Mouse (Mus musculus) spleen, postnatal 10 days (tissue): Measurements from ENCODE around the gene Foxp3.
A peak's percentile ranks its signal among the peaks of the same experiment; 100 is the strongest.

ENCODE experiments used
- DNase-seq, 2 experiments: peaks; one replicate each; pipeline ENCODE4 v3.0.0; 2021 to 2022; ENCODE audit warnings: low spot score in 2 of 2

Gene Foxp3

GRCm38 (mm10) chrX:7573176-7574086 is at the start of gene Foxp3:
Gene Foxp3, plus strand, starts transcription at chrX:7573644.
- DNase-seq: peak; percentile 24 to 72

DNA sequence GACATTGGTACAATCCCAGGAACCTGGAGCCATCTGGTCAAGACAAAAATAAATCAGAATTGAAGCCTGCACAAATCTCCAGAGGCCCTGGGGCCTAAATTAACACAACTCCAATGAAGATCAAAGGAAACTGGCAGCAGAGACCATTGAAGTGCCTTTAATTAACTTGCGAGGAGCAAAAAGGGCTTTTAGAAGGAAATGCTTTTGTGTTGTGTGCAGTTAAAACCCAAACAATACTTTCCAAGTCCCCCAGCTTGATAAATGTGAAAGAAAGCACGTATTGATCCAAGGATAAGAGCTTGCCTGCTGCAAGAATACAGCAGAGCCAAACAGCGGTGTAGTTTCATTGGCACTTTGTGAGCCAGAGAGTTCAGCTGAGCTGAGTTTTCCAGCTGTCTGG is 48.5 kb upstream of the Foxp3 start:
- no peak for DNase-seq

- no peak for DNase-seq
Observed at GRCm38 (mm10) chrX:7553474-7553873, 20.0 kb upstream of the Foxp3 start.

DNA sequence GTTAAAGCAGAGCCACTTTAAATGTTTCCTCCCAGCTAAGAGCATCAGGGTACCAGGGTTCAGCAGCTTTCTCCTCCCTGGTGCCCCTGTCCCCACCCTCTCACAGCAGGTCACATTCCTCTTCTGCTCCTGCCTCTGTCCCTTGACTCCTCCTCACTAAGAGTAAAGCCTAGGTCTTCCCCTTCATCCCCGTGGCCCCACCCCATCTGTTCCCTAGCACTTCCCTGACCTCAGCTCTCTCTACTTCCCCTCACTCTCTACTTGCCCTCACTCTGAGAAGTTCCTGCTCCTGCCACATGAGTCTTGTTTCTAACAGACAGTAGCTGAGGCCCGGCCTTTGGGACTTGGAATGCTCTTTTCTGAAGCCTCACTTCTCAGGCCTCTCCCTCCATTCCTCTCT is 10.4 kb upstream of the Foxp3 start:
- no peak for DNase-seq

- no peak for DNase-seq
Observed at GRCm38 (mm10) chrX:7566352-7566751, 7.1 kb upstream of the Foxp3 start.

- DNase-seq: no peak
Observed at GRCm38 (mm10) chrX:7567491-7567890, 6.0 kb upstream of the Foxp3 start.

GRCm38 (mm10) chrX:7570481-7571175 is 2.8 kb upstream of the Foxp3 start:
- DNase-seq: no peak

DNA sequence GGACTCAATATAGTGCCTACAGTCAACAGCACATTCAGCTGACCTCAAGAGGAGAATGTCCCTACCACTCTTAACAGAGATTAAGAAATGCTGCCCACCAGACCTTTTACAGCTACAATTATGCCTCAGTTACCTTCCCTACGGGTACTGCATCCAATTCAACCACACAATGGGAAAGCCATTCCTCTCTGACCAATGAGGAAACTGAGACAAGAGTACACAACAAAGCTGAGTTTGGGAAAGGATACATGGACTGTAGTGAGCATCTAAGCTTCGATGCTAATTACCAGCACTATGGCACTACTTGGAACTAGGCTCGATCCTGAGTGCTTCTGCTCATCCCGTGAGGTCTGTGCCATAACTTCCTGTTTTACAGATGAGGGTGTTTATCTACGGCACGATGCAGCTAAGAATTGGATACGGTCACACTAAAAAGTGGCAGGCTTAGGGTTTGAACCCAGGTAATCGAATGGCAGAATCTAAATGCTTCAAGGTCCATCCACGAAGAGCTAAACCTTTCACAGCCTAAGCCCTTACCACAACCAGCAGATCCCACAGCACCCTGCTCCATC is 1.8 kb upstream of the Foxp3 start:
- no peak for DNase-seq

GRCm38 (mm10) chrX:7572466-7572865 is 978 bp upstream of the Foxp3 start:
- no peak for DNase-seq

- DNase-seq: peak; percentile 78 to 95
Observed at GRCm38 (mm10) chrX:7574087-7574884, 842 bp downstream of the Foxp3 start, which contains the start of gene Ppp1r3f. Gene Ppp1r3f, minus strand, starts transcription at chrX:7574283.

- DNase-seq: no peak
Observed at GRCm38 (mm10) chrX:7574885-7575231, 1.4 kb downstream of the Foxp3 start.

DNA sequence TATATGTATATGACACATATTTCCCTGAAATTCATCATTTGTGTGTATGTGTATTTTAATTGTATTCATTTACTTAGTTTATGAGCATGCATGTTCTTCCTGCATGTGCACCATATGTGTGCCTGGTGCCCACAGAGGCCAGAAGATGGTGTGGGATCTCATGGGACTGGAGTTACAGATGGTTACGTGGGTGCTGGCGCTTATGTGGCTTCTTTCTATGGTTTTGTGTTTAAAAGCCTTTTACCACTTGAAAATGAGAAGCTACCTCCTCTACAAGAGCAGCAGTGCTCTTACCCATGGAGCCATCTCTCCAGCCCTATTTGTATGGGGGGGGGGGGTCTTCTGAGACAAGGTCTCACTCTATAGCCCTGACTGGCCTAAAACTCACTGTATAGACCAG is 7.7 kb downstream of the Foxp3 start:
- DNase-seq: no peak

DNA sequence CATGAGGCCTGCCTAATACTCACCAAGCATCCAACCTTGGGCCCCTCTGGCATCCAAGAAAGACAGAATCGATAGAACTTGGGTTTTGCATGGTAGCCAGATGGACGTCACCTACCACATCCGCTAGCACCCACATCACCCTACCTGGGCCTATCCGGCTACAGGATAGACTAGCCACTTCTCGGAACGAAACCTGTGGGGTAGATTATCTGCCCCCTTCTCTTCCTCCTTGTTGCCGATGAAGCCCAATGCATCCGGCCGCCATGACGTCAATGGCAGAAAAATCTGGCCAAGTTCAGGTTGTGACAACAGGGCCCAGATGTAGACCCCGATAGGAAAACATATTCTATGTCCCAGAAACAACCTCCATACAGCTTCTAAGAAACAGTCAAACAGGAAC is 10.4 kb downstream of the Foxp3 start:
- DNase-seq: no peak

DNA sequence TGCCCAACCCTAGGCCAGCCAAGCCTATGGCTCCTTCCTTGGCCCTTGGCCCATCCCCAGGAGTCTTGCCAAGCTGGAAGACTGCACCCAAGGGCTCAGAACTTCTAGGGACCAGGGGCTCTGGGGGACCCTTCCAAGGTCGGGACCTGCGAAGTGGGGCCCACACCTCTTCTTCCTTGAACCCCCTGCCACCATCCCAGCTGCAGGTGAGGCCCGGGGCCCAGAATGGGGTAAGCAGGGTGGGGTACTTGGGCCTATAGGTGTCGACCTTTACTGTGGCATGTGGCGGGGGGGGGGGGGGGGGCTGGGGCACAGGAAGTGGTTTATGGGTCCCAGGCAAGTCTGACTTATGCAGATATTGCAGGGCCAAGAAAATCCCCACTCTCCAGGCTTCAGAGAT is 12.9 kb downstream of the Foxp3 start:
- no peak for DNase-seq

- no peak for DNase-seq
Observed at GRCm38 (mm10) chrX:7595371-7595770, 21.9 kb downstream of the Foxp3 start.

DNA sequence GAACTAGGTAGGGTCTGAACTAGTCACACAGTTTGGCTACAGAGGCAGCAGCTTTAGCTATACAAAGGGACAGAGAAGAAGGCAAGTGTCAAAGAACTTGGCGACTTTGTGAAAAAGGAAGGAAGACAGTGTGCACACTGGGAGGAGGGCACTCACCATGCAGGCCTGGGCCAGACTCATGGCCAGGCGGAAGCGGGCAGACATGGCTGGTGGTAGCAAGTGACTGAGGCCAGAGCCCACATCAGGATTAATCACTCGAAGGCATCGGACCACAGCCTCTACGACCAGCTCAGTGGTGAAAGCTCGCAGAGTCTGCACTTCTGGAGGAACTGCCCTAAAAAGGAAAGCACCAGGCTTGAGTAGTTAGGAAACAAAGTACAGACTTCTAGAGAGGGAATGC is 30.6 kb downstream of the Foxp3 start:
- DNase-seq: no peak

GRCm38 (mm10) chrX:7604879-7605574 is 31.6 kb downstream of the Foxp3 start, which contains the start of gene Ccdc22:
Gene Ccdc22, minus strand, starts transcription at chrX:7605517.
- DNase-seq: peak; percentile 56 to 88

- no peak for DNase-seq
Observed at GRCm38 (mm10) chrX:7605575-7605941, 32.1 kb downstream of the Foxp3 start.

DNA sequence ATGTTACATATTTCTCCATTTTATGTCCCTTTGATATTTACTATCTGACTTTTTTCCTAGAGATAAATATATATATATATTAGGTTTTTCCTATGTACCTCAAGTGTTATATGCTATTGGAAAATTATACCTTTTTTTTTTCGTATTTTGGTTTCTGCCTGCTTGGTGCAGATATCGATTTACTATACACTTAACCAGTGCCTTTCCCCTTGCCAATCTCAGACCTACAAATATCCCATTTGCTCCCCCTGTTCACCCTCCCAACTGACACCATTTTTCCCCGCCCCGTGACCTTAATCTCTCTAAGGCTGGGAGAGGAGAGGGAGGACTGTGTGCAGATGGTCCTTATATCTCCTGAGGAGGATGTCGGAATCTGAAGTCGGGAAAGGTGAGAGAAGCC is 33.3 kb downstream of the Foxp3 start, which contains the start of gene Cacna1f:
Cacna1f (plus strand) TSS at position 301 of the 400 bp plus-strand sequence.
- DNase-seq: no peak

- no peak for DNase-seq
Observed at GRCm38 (mm10) chrX:7610035-7610434, 36.6 kb downstream of the Foxp3 start.
